Mouse (Mus musculus) myocyte (in vitro differentiated cells): ENCODE data around the gene Trhr2. TPM values are rescaled to one million over a fixed set of nuclear protein-coding genes. Genes with fewer than 3 reads are reported as not detected.
A peak's percentile ranks its signal among the peaks of the same experiment; 100 is the strongest.

Experiments used
- H3K27me3 ChIP-seq: one replicate; pipeline ENCODE4 v1.6.1; 2011; ENCODE audit not compliant: control insufficient read depth, insufficient read depth, insufficient read length
- H3K36me3 ChIP-seq: one replicate; pipeline ENCODE4 v1.6.1; 2011; ENCODE audit not compliant: control insufficient read depth, insufficient read depth
- H3K4me2 ChIP-seq: one replicate; pipeline ENCODE4 v1.6.1; 2011; ENCODE audit warnings: low read depth, control low read depth
- H3K4me3 ChIP-seq: one replicate; pipeline ENCODE4 v1.5.1; 2011; ENCODE audit warnings: mild to moderate bottlenecking, control low read depth, moderate library complexity
- H3K79me2 ChIP-seq: one replicate; pipeline ENCODE4 v1.6.1; 2011; ENCODE audit not compliant: control insufficient read depth, insufficient read depth
- H3ac ChIP-seq: one replicate; pipeline ENCODE4 v1.6.1; 2011; ENCODE audit not compliant: control insufficient read depth, insufficient read length
- CEBPB ChIP-seq: IDR thresholded peaks from 2 replicates; pipeline ENCODE4 v1.6.1; 2011; ENCODE audit warnings: mild to moderate bottlenecking, moderate library complexity; ENCODE audit not compliant: poor library complexity, insufficient read depth, severe bottlenecking
- E2F4 ChIP-seq: IDR thresholded peaks from one replicate; pipeline ENCODE4 v1.6.1; 2011; ENCODE audit warnings: mild to moderate bottlenecking, control low read depth, moderate library complexity; ENCODE audit not compliant: insufficient read depth
- MAX ChIP-seq: IDR thresholded peaks from one replicate; pipeline ENCODE4 v1.6.1; 2011; ENCODE audit warnings: low read depth, mild to moderate bottlenecking, control low read depth
- MYOD1 ChIP-seq, 3 experiments: IDR thresholded peaks; one replicate each; pipeline ENCODE4 v1.6.1; 2011; ENCODE audit warnings: control low read depth in 2 of 3, low read depth in 2 of 3, mild to moderate bottlenecking in 2 of 3, moderate library complexity in 1 of 3; ENCODE audit not compliant: insufficient read length in 2 of 3, control insufficient read depth in 1 of 3
- MYOG ChIP-seq, 3 experiments: IDR thresholded peaks; one replicate each; pipeline ENCODE4 v1.6.1; 2011; ENCODE audit warnings: control low read depth in 2 of 3, low read depth in 2 of 3, mild to moderate bottlenecking in 2 of 3; ENCODE audit not compliant: insufficient read length in 2 of 3, control insufficient read depth in 1 of 3, insufficient read depth in 1 of 3
- POLR2A ChIP-seq: IDR thresholded peaks from one replicate; pipeline ENCODE4 v1.6.1; 2011; ENCODE audit warnings: low read depth, mild to moderate bottlenecking, control low read depth, moderate library complexity; ENCODE audit not compliant: insufficient read length
- POLR2AphosphoS2 ChIP-seq: IDR thresholded peaks from one replicate; pipeline ENCODE4 v1.6.1; 2011; ENCODE audit warnings: low read depth, control low read depth; ENCODE audit not compliant: insufficient read length
- REST ChIP-seq: IDR thresholded peaks from one replicate; pipeline ENCODE4 v1.6.1; 2011; ENCODE audit warnings: mild to moderate bottlenecking, control low read depth, moderate library complexity; ENCODE audit not compliant: insufficient read depth, insufficient read length
- SRF ChIP-seq: IDR thresholded peaks from one replicate; pipeline ENCODE4 v1.6.1; 2011; ENCODE audit warnings: low read depth; ENCODE audit not compliant: control insufficient read depth, insufficient read length
- TCF12 ChIP-seq: IDR thresholded peaks from one replicate; pipeline ENCODE4 v1.6.1; 2011; ENCODE audit warnings: mild to moderate bottlenecking, control low read depth; ENCODE audit not compliant: poor library complexity, insufficient read depth, severe bottlenecking
- TCF3 ChIP-seq: IDR thresholded peaks from one replicate; pipeline ENCODE4 v1.6.1; 2011; ENCODE audit warnings: low read depth, control low read depth; ENCODE audit not compliant: insufficient read length
- USF1 ChIP-seq: IDR thresholded peaks from one replicate; pipeline ENCODE4 v1.6.1; 2011; ENCODE audit warnings: low read depth, mild to moderate bottlenecking, control low read depth, moderate library complexity
- polyA plus RNA-seq: library from polyadenylated mRNA; unstranded; fragments of >200 nt; fragmentation: generic; extraction: Trizol; gene quantifications from one replicate; pipeline ENCODE4 v1.2.1, GENCODE M21; 2012; ENCODE audit warnings: missing spikeins

Gene Trhr2
- polyA plus RNA-seq, 1 experiment = not detected

DNA sequence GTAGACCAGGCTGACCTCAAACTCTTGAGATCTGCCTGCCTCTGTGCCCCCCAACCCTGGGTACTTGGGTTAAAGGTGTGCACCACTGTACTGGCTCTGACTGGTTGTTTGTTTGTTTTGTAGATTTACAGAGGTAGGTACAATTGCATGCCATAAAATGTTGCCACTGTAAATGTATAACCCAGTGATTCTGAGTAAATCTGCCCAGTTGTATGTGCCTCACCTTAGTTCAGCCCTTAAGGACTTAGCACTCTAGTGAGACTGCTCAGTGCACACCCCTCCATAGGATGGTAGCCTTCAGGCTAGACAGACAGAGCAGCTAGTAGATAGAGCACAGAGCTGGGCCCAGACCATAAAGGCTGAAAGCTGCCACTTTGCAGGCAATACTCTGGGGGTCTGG lies 33.2 kb upstream of the Trhr2 start:
- Histone ChIP-seq H3K79me2 (no peaks in the 10 kb centered on the region), H3K4me2 (no peak overlapping the region), H3K4me3 (no peak overlapping the region), H3K36me3 (peaks cover 28% of the 10 kb centered on the region), H3K27me3 (no peaks in the 10 kb centered on the region), H3ac (no peak overlapping the region)
- TF ChIP-seq POLR2AphosphoS2 = no peak
- TF ChIP-seq MYOD1 (IDR thresholded peaks at IDR 0.05; ENCODE audit: control insufficient read depth in 1 of 3, insufficient read length in 2 of 3, low read depth in 2 of 3) = no peak
- TF ChIP-seq SRF = no peak

DNA sequence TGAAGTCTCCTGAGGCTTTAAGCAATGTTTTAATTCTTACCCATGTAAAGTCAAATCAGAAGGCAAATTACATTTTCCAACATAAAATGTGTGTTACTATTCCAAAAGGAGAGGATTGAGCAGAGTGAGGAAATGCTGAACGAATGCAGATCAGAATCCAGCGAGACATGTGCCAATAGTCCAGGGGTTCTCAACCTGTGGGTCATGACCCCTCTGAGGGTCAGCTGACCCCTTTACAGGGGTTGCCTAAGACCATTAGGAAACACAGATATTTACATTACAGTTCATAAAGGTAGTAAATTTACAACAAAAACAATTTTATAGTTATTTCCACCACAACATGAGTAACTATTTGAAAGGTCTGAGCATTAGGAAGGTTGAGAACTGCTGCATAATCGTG lies 30.2 kb upstream of the Trhr2 start:
- peaks cover 4% of the 10 kb centered on the region for H3K79me2 ChIP-seq
- TF ChIP-seq POLR2AphosphoS2 (no peak), E2F4 (no peak), MYOG (IDR thresholded peaks at IDR 0.05; ENCODE audit: control insufficient read depth in 1 of 3, insufficient read depth in 1 of 3, insufficient read length in 2 of 3, low read depth in 2 of 3) (no peak), REST (no peak), SRF (no peak), MYOD1 (IDR thresholded peaks at IDR 0.05; ENCODE audit: control insufficient read depth in 1 of 3, insufficient read length in 2 of 3, low read depth in 2 of 3) (no peak), CEBPB (no peak), TCF12 (no peak), POLR2A (no peak), USF1 (no peak), TCF3 (no peak), MAX (no peak)
- no peaks in the 10 kb centered on the region for H3K27me3 ChIP-seq
- H3K4me3 ChIP-seq = no peak overlapping the region
- no peak overlapping the region for H3ac ChIP-seq
- H3K36me3 ChIP-seq = peaks cover 54% of the 10 kb centered on the region
- no peak overlapping the region for H3K4me2 ChIP-seq

DNA sequence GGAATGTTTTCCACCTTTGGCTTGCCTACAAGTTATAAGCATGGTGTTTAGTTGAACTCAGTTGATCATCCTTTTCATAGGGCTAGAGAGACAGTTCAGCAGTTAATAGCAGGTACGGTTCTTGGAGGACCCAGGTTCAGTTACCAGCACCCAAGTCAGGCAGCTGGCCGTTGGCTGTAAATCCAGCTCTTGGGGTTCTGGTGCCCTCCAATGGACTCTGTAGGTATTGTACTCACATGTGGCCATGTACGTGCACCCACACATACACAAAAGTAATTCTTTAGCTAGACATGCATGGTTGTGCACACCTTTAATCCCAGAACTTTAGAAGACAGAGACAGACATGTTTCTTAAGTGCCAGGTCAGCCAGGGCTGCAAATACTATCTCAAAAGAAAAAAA lies 28.8 kb upstream of the Trhr2 start:
- Histone ChIP-seq H3ac (no peak overlapping the region), H3K4me2 (no peak overlapping the region), H3K36me3 (peaks cover 64% of the 10 kb centered on the region), H3K79me2 (peaks cover 12% of the 10 kb centered on the region), H3K4me3 (no peak overlapping the region), H3K27me3 (no peaks in the 10 kb centered on the region)
- TF ChIP-seq E2F4 (no peak), USF1 (no peak), CEBPB (no peak), MYOD1 (IDR thresholded peaks at IDR 0.05; ENCODE audit: control insufficient read depth in 1 of 3, insufficient read length in 2 of 3, low read depth in 2 of 3) (no peak), REST (no peak), MAX (no peak), POLR2AphosphoS2 (no peak), POLR2A (no peak)

DNA sequence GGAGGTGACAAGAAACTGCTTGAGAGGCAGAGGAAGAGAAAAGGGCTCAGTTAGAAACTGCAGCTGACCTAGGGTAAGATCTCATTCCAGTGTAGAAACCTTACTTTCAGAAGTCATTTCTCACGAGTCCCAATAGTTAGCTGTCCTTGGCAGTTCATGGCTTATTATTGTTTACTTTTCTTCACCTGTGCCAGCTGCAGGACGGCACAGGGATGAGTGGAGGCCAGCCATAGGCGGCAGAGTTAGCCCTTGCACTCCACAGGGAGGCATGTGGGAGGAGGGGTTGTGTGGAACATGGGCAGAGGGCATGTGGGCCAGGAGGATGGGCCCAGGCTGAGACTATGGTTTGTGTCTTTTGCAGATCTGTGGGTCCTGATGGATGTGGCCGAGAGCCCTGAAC lies 22.5 kb upstream of the Trhr2 start:
- no peak overlapping the region for H3K4me3 ChIP-seq
- H3K4me2 ChIP-seq = no peak overlapping the region
- H3K79me2 ChIP-seq = peaks cover 69% of the 10 kb centered on the region
- no peaks in the 10 kb centered on the region for H3K27me3 ChIP-seq
- H3ac ChIP-seq = no peak overlapping the region
- TF ChIP-seq POLR2A = no peak
- TF ChIP-seq MAX = no peak
- no peak for TF ChIP-seq TCF12
- H3K36me3 ChIP-seq = peaks cover 51% of the 10 kb centered on the region

DNA sequence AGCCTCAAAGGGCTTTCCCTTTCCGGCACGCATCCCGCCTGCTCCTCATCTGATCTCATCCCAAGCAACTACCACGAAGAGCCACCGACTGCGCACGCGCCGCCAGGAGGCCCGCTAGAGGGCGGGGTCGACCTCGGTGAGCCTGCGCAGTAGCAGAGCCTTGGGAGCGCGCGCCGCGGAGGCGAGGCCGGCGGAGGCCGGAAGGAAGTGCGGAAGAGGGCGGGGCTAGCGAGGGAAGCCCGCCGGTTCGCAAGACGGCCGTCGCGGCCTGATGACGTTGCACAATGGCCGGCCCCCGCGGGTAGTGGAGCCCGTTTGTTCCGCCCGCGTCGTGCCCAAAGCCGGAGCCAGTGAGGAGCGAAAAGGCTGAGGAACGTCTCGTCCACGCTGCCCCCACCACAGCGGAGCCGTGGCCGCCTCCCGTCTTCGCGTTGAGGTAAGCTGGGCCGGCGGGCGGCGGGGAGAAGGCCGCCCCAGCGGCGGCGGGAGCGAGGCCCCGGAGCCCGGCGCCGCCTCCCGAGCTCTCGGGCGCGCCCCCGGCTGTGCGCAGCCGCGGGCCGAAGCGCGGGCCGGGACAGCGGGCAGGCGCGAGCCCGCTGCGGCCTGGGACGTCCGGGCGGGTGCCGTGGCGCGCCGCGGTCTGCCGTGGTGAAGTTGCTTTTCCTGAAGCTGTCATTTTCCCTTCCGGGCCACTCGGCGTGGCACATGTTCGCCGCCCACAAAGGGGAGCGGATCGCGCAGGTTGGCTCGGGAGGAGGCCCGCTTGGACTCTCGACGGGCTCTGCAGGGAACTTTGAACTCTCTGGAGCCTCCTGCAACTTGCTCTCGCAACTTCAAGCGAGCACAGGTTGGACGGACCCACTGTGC lies 16.1 kb upstream of the Trhr2 start, which contains the start of gene Zc3h18:
Zc3h18 (plus strand) TSS at position 245 of the 867 bp plus-strand sequence.
- Histone ChIP-seq H3ac (peak within 1 kb of the TSS; percentile 74), H3K4me2 (peak within 1 kb of the TSS; percentile 97), H3K27me3 (no peaks in the 10 kb centered on the region), H3K4me3 (peak within 1 kb of the TSS; percentile 90), H3K79me2 (peaks cover 60% of the 10 kb centered on the region), H3K36me3 (peaks cover 17% of the 10 kb centered on the region)
- TF ChIP-seq MYOG (IDR thresholded peaks at IDR 0.05; ENCODE audit: control insufficient read depth in 1 of 3, insufficient read depth in 1 of 3, insufficient read length in 2 of 3, low read depth in 2 of 3) = peak in 1 of 3 experiments; percentile 4
- TF ChIP-seq REST = no peak
- TF ChIP-seq POLR2A = peak; percentile 76
- TF ChIP-seq MAX = peak; percentile 13
- TF ChIP-seq MYOD1 (IDR thresholded peaks at IDR 0.05; ENCODE audit: control insufficient read depth in 1 of 3, insufficient read length in 2 of 3, low read depth in 2 of 3) = peak in 1 of 3 experiments; percentile 18
- peak; percentile 16 for TF ChIP-seq E2F4
- TF ChIP-seq SRF = peak; percentile 78
- TF ChIP-seq USF1 = no peak
- TF ChIP-seq CEBPB = peak; percentile 71
- peak; percentile 93 for TF ChIP-seq POLR2AphosphoS2
- no peak for TF ChIP-seq TCF12
